Mouse (Mus musculus) erythroblast, embryonic 14.5 days (primary cell): ENCODE data around the gene Tnfaip8l2.

ENCODE experiments used
- GATA1 ChIP-seq: IDR thresholded peaks from 2 replicates; pipeline ENCODE4 v1.6.1; 2012; ENCODE audit warnings: low read length, inconsistent platforms, mixed read lengths
- TAL1 ChIP-seq: IDR thresholded peaks from 3 replicates; pipeline ENCODE4 v1.6.1; 2012; ENCODE audit warnings: low read length, inconsistent platforms, mixed read lengths

DNA sequence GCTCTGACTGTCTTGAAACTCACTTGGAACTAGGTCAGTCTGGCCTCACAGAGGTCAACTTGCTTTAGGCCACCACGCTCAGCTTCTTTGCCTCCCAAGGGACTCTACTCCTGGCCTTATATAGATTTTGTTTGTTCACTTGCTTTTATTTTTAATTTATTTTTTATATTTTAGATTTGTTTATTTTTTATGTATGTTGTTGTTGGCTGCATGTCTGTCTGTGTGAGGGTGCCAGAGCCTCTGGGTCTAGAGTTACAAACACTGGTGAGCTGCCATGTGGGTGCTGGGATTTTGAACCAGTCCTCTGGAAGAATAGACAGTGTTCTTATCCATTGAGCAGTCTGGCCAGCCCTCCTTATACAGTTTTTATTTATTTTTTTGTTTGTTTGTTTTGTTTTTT lies 29.4 kb downstream of the Tnfaip8l2 start:
- TF ChIP-seq GATA1 (no peak), TAL1 (no peak)
